Mouse (Mus musculus): ENCODE results near the gene Chit1. TPM values are rescaled to one million over a fixed set of nuclear protein-coding genes. Genes with fewer than 3 reads are reported as not detected.

The Chit1 gene
- total RNA-seq (2021): not detected
- long read RNA-seq, experiment 1: 0 reads
- long read RNA-seq, experiment 2: 0 reads

DNA sequence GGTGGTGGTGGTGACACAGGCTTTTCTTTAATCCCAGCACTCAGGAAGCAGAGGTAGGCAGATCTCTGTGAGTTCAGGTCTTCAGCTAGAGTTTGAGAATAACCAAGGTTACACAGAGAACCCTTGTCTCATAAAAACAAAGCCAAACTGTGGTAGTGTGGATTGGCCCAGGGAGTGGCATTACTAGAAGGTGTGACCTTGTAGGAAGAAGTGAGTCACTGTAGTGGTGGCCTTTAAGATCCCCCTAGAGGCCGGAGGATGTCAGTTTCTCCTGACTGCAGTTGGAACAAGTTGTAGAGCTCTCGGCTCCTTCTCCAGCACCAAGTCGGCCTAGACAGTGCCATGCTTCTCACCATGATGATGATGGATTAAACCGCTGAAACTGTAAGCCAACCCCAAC is at the start of gene Chit1:
Gene Chit1, plus strand, starts transcription at position 264 of the 400 bp plus-strand sequence.
- no peak for DNase-seq
- intact Hi-C loops (cut with DNase I): no loop called here

- intact Hi-C loops (cut with DNase I): no loop called here
- DNase-seq: no peak
These were observed 49.1 kb upstream of the Chit1 start for GRCm38 (mm10) chr1:134061915-134062314.

- no peak for DNase-seq
- intact Hi-C loops (cut with DNase I): loop anchor here (1.0 kb wide), 1 partner anchor 16 kb away; no protein-coding TSS in a partner anchor
These were observed 48.5 kb upstream of the Chit1 start for GRCm38 (mm10) chr1:134062411-134063085.

DNA sequence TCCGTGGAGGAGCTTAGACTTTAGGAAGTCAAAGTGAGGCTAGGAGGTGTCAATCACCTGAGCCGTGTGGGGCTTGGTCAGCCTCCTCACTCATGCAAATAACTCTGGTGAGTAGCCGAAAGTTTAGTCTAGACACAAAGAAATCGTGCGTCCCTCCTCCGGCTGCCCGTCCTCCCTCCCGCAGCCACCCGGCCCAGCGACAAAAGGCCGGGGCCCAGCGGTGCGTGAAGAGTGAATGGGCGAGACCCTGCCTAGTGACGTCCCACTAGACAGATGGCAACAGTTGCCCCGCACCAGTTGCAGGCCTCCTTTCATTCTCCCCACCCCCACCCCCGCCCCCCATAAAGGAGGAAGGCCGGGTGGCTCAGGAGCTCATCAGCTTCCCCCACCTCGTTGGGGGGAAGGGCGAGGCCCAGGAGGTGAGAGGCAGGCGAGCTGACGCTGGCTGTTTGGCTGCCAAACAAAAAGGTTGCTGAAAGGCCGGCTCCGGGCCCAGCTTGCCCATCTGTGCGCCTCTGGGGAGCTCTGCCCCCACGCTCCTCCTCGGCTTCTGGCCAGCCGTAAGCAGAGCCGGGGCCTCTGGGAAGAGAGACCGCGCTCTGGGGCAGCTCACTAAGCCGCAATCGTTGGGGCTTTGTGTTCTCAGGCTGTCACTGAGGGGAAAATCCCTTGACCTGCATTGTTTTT is 47.8 kb upstream of the Chit1 start:
- peak; percentile 68 to 71 for DNase-seq
- intact Hi-C loops (cut with DNase I): loop anchor here (1.0 kb wide), 1 partner anchor 15 kb away; no protein-coding TSS in a partner anchor

GRCm38 (mm10) chr1:134063773-134064125 is 47.3 kb upstream of the Chit1 start:
- DNase-seq: peak; percentile 50 to 53
- intact Hi-C loops (cut with DNase I): loop anchor here (1.0 kb wide), 1 partner anchor 15 kb away; no protein-coding TSS in a partner anchor

- intact Hi-C loops (cut with DNase I): no loop called here
- DNase-seq: no peak
These were observed 46.7 kb upstream of the Chit1 start for GRCm38 (mm10) chr1:134064296-134064831.

DNA sequence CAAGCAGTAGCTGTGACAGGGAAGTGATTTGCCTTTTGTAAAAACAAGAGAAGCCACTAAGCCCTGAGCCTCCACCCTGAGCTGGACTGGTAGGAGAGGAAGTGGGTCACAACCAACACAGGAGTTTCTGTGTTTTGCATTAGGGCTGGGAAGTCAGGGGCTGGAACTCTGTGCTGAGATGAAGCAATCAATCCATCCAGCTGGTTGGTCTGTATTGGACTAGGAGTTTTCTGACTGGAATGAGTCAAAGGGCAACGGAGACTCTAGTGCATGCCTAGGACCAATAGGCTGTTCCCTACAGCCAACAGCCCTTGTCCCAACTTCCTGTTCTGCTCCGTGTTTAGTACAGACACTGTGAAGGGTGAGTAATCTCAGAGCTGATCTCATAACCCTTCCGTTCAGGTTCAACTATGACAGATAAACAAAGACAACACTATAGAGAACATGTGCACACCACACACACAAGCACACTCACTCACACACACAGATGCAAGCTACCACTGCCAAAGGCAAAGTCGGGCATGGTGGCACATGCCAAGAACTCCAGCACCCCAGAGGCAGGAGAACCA is 45.7 kb upstream of the Chit1 start:
- intact Hi-C loops (cut with DNase I): no loop called here
- no peak for DNase-seq

DNA sequence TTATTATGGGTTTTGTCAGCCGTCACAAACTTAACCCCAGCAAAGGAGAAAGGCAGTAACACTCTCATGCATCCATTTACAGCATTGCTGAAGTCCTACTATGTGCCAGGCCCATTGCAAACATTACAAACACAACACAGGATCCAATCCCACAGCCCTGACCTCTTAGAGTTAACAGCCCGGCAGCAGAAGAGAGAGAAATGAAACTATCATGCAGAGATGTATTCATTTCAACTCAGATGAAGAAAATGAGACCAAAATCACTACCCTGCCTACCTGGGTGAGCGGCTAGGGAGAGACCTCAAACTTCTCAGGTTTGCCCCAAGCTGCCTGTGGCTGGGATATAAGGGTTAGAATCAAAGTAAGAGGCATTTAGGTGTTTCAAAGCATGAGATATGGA is 44.5 kb upstream of the Chit1 start:
- intact Hi-C loops (cut with DNase I): no loop called here
- DNase-seq: no peak

- intact Hi-C loops (cut with DNase I): no loop called here
- no peak for DNase-seq
These were observed 43.9 kb upstream of the Chit1 start for GRCm38 (mm10) chr1:134067143-134067619.

DNA sequence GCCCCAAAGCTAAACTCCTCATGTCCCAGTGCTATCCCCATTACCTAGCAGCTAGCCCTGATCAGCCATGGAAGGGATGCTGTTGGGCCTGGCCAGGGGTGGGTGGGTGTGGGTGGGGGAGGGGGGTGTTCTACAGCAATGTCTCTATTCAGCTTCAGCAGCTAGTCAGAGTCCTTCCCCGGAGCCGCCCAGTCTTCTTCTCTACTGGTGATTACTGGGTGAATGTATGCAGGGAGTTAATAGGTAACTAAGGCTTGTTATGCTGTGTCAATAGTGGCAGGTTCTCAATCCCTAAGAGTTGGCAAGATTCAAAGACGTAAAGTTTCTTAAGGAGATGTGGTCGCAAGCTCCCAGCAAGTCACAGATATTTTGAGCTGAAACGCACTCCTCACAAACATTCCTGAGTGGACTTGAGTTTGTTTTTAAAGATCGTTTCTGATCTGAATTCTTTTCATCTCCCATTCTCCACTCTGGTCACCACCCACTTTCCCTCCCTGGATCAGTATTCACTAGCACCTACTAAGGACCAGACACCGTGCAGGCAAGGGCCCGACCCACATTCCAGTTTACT is 40.9 kb upstream of the Chit1 start:
- no peak for DNase-seq
- intact Hi-C loops (cut with DNase I): no loop called here

DNA sequence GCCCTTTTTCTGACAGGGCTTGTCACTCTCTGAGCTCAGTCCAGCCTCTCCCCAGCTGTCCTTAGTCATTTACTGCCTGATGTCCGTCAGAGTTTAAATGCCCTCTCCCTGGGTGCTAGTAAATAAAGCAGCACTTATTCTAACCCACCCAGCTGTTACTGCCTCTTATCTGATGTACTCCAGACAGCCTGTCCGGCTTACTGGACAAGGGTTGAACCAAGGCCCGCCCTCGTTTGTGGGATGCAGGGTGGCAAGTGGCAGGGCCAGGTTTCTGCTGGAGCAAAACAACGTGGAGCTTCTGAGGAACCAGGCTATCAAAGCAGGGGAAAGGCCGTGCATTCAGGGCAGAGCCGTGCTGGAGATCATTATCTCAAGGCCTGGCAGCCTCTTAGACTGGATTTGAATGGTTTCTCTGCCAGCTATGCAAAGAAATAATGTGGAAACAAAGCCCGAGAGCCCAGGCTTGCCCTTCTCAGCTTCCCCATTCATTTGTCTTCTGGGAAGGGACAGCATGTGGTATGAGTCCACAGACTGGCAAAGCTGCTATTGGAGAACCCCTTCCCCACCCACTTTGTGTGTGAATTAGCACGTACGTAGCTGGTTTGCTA is 39.5 kb upstream of the Chit1 start:
- intact Hi-C loops (cut with DNase I): no loop called here
- no peak for DNase-seq

DNA sequence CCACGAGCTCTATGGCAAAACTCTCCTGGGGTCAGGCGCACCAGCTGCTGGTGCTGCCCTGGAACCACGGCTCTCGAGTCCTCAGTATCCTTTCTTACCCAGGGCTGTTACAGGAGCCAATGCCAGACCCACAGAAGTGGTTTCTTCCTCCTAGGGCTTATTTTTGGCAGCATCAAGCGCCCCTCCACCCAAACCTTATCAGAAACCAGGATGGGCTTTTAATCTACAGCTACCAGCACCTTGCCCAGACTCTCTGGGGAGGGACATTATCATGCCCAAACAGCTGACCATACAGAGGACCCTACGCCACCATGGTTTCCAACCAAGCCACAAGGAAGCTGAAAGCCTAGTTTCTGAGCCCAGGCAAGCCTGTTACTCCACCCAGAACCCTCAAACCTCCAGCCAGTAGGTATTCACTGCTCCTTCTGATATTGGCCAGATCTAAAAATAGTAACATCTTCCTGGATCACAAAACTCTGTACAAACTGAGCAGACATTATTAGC is 37.9 kb upstream of the Chit1 start:
- intact Hi-C loops (cut with DNase I): no loop called here
- no peak for DNase-seq

GRCm38 (mm10) chr1:134073658-134074057 is 37.4 kb upstream of the Chit1 start:
- intact Hi-C loops (cut with DNase I): no loop called here
- no peak for DNase-seq

DNA sequence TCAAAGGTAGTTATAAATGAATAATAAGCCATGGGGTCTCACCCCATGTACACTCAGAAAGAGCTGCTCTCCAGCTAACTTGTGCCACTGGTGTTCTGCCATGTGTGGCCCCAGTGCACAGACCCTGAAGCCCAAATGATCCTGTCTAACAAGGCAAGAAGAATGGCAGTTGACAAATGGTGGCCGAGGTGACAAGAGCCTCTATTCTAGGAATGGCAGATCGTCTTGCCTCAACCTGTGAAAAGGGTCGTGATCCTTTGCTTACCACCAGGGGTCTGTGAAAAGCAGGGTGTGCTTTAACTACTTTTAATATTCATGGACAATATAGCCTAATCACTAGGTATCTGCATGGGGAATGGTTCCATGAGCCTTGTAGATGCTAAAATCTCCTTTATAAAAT is 36.9 kb upstream of the Chit1 start:
- DNase-seq: no peak
- intact Hi-C loops (cut with DNase I): no loop called here

DNA sequence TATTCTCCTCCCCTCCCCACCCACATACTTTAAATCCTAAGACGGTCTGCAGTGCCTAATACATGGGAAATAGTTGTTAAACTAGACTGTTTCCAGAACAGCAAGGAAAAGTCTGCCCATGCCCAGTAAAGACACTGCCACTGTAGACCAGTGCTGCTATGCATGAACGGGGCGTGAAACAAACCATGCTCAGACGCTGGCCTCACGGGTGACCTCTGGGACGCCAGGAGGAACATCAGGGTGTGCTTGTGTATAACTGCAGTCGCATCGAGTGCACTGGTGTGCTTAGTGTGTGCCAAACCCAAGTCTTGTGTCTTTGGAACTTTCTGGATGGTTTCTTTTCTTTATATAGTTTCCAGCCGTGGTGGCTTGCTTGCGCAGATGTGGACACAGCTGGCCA is 36.4 kb upstream of the Chit1 start:
- intact Hi-C loops (cut with DNase I): no loop called here
- no peak for DNase-seq

- intact Hi-C loops (cut with DNase I): no loop called here
- no peak for DNase-seq
These were observed 35.5 kb upstream of the Chit1 start for GRCm38 (mm10) chr1:134075532-134075931.

GRCm38 (mm10) chr1:134076789-134077188 is 34.3 kb upstream of the Chit1 start:
- intact Hi-C loops (cut with DNase I): no loop called here

DNA sequence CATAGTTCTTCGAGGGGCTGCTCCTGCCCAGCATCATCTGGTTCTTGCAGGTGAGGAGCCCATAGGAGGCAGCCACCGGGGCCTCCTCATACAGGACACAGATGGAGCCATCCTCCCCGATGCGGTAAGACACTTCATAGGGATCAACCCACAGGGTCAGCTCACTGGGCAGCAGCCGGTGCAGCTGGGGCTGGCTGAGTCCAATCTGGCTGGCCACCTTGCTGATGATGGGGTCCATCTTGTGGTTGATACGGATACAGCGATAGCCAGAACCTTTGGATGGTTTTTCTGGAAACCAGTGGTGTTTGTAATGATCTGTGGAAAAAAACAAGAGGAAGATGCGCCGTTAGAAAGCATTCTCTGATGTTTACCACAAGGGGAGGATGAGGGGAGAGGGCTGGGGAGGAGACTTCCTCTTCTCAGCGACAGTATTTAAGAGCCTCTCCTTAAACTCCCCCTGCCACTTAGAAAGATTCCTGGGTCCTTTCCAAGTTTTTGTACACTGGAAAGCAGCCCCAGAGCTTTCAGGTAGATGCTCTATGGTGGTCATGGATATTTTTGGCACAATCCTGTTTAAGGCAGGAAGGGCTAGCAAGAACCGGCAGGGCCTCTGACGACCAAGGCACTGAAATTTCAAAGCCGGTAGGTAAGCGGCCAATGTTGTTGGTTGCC is 33.5 kb upstream of the Chit1 start:
- intact Hi-C loops (cut with DNase I): loop anchor here (1.0 kb wide), 3 partner anchors 14 to 26 kb away; no protein-coding TSS in a partner anchor

More at GRCm38 (mm10) chr1:134076789-134077188, 34.3 kb upstream of the Chit1 start:
- no peak for DNase-seq

GRCm38 (mm10) chr1:134078061-134078795 is 32.8 kb upstream of the Chit1 start:
- DNase-seq: no peak
- intact Hi-C loops (cut with DNase I): loop anchor here (1.0 kb wide), 3 partner anchors 15 to 25 kb away; no protein-coding TSS in a partner anchor

More for the DNA sequence above, 33.5 kb upstream of the Chit1 start:
- no peak for DNase-seq

Data from heart, postnatal 14 days (tissue).